Mouse (Mus musculus): ENCODE results near the gene Pde1a. TPM values are rescaled to one million over a fixed set of nuclear protein-coding genes. Genes with fewer than 3 reads are reported as not detected.

The Pde1a gene
- polyA plus RNA-seq, 1 experiment: not detected

- TF ChIP-seq USF1 (IDR thresholded peaks at IDR 0.05; ENCODE audit: low read depth): no peak
- no peak for TF ChIP-seq CTCF (IDR thresholded peaks at IDR 0.05; ENCODE audit: control insufficient read depth, insufficient read depth, insufficient read length)
- no peak for TF ChIP-seq MAX (IDR thresholded peaks at IDR 0.05)
- TF ChIP-seq CEBPB (IDR thresholded peaks at IDR 0.05; ENCODE audit: low read depth): no peak
- no peak for TF ChIP-seq MYOD1 (IDR thresholded peaks at IDR 0.05; ENCODE audit: control insufficient read depth, insufficient read length, low read depth)
- TF ChIP-seq MYOG (IDR thresholded peaks at IDR 0.05; ENCODE audit: control insufficient read depth, extremely low read depth, insufficient read length): no peak
- no peak for TF ChIP-seq FOSL1 (IDR thresholded peaks at IDR 0.05; ENCODE audit: insufficient read depth, low read length, poor library complexity, severe bottlenecking)
- Histone ChIP-seq H3K27me3 (ENCODE audit: control insufficient read depth, insufficient read depth, insufficient read length) (no peaks in the 10 kb centered on the region), H3K79me2 (ENCODE audit: control insufficient read depth, insufficient read depth) (no peaks in the 10 kb centered on the region), H3ac (ENCODE audit: control insufficient read depth, insufficient read length, low read depth) (no peak overlapping the region), H3K79me3 (ENCODE audit: low read depth) (no peaks in the 10 kb centered on the region), H3K36me3 (ENCODE audit: control insufficient read depth, insufficient read depth) (no peaks in the 10 kb centered on the region), H3K4me3 (ENCODE audit: insufficient read depth, poor library complexity, severe bottlenecking) (no peak overlapping the region)
Measured at GRCm38 (mm10) chr2:80025597-80025996, 103.7 kb downstream of the Pde1a start.

- H3K36me3 ChIP-seq (ENCODE audit: control insufficient read depth, insufficient read depth): no peaks in the 10 kb centered on the region
- TF ChIP-seq USF1 (IDR thresholded peaks at IDR 0.05; ENCODE audit: low read depth): no peak
- no peak for TF ChIP-seq MAX (IDR thresholded peaks at IDR 0.05)
- TF ChIP-seq FOSL1 (IDR thresholded peaks at IDR 0.05; ENCODE audit: insufficient read depth, low read length, poor library complexity, severe bottlenecking): no peak
- H3K79me3 ChIP-seq (ENCODE audit: low read depth): no peaks in the 10 kb centered on the region
- H3K79me2 ChIP-seq (ENCODE audit: control insufficient read depth, insufficient read depth): no peaks in the 10 kb centered on the region
- H3ac ChIP-seq (ENCODE audit: control insufficient read depth, insufficient read length, low read depth): no peak overlapping the region
- H3K27me3 ChIP-seq (ENCODE audit: control insufficient read depth, insufficient read depth, insufficient read length): no peaks in the 10 kb centered on the region
- no peak overlapping the region for H3K4me3 ChIP-seq (ENCODE audit: insufficient read depth, poor library complexity, severe bottlenecking)
Measured at GRCm38 (mm10) chr2:80025038-80025437, 104.2 kb downstream of the Pde1a start.

GRCm38 (mm10) chr2:80014161-80014560 lies 115.1 kb downstream of the Pde1a start:
- Histone ChIP-seq H3K79me2 (ENCODE audit: control insufficient read depth, insufficient read depth) (no peaks in the 10 kb centered on the region), H3K36me3 (ENCODE audit: control insufficient read depth, insufficient read depth) (no peaks in the 10 kb centered on the region), H3K4me3 (ENCODE audit: insufficient read depth, poor library complexity, severe bottlenecking) (no peak overlapping the region), H3K27me3 (ENCODE audit: control insufficient read depth, insufficient read depth, insufficient read length) (no peaks in the 10 kb centered on the region), H3K79me3 (ENCODE audit: low read depth) (no peaks in the 10 kb centered on the region), H3ac (ENCODE audit: control insufficient read depth, insufficient read length, low read depth) (no peak overlapping the region)
- no peak for TF ChIP-seq MAX (IDR thresholded peaks at IDR 0.05)
- no peak for TF ChIP-seq CEBPB (IDR thresholded peaks at IDR 0.05; ENCODE audit: low read depth)
- no peak for TF ChIP-seq MYOG (IDR thresholded peaks at IDR 0.05; ENCODE audit: control insufficient read depth, extremely low read depth, insufficient read length)
- TF ChIP-seq USF1 (IDR thresholded peaks at IDR 0.05; ENCODE audit: low read depth): no peak
- TF ChIP-seq FOSL1 (IDR thresholded peaks at IDR 0.05; ENCODE audit: insufficient read depth, low read length, poor library complexity, severe bottlenecking): no peak
- TF ChIP-seq CTCF (IDR thresholded peaks at IDR 0.05; ENCODE audit: control insufficient read depth, insufficient read depth, insufficient read length): no peak
- TF ChIP-seq MYOD1 (IDR thresholded peaks at IDR 0.05; ENCODE audit: control insufficient read depth, insufficient read length, low read depth): no peak

- no peak overlapping the region for H3K4me3 ChIP-seq (ENCODE audit: insufficient read depth, poor library complexity, severe bottlenecking)
- TF ChIP-seq MAX (IDR thresholded peaks at IDR 0.05) (no peak), FOSL1 (IDR thresholded peaks at IDR 0.05; ENCODE audit: insufficient read depth, low read length, poor library complexity, severe bottlenecking) (no peak), CEBPB (IDR thresholded peaks at IDR 0.05; ENCODE audit: low read depth) (no peak), MYOD1 (IDR thresholded peaks at IDR 0.05; ENCODE audit: control insufficient read depth, insufficient read length, low read depth) (no peak), USF1 (IDR thresholded peaks at IDR 0.05; ENCODE audit: low read depth) (no peak), MYOG (IDR thresholded peaks at IDR 0.05; ENCODE audit: control insufficient read depth, extremely low read depth, insufficient read length) (no peak), CTCF (IDR thresholded peaks at IDR 0.05; ENCODE audit: control insufficient read depth, insufficient read depth, insufficient read length) (no peak)
- no peaks in the 10 kb centered on the region for H3K36me3 ChIP-seq (ENCODE audit: control insufficient read depth, insufficient read depth)
- H3ac ChIP-seq (ENCODE audit: control insufficient read depth, insufficient read length, low read depth): no peak overlapping the region
- H3K79me2 ChIP-seq (ENCODE audit: control insufficient read depth, insufficient read depth): no peaks in the 10 kb centered on the region
- H3K79me3 ChIP-seq (ENCODE audit: low read depth): no peaks in the 10 kb centered on the region
- no peaks in the 10 kb centered on the region for H3K27me3 ChIP-seq (ENCODE audit: control insufficient read depth, insufficient read depth, insufficient read length)
Measured at GRCm38 (mm10) chr2:80013060-80013459, 116.2 kb downstream of the Pde1a start.

GRCm38 (mm10) chr2:79999168-79999567 lies 130.1 kb downstream of the Pde1a start:
- Histone ChIP-seq H3K36me3 (ENCODE audit: control insufficient read depth, insufficient read depth) (no peaks in the 10 kb centered on the region), H3ac (ENCODE audit: control insufficient read depth, insufficient read length, low read depth) (no peak overlapping the region), H3K79me3 (ENCODE audit: low read depth) (no peaks in the 10 kb centered on the region), H3K79me2 (ENCODE audit: control insufficient read depth, insufficient read depth) (no peaks in the 10 kb centered on the region), H3K4me3 (ENCODE audit: insufficient read depth, poor library complexity, severe bottlenecking) (no peak overlapping the region), H3K27me3 (ENCODE audit: control insufficient read depth, insufficient read depth, insufficient read length) (no peaks in the 10 kb centered on the region)
- TF ChIP-seq MYOD1 (IDR thresholded peaks at IDR 0.05; ENCODE audit: control insufficient read depth, insufficient read length, low read depth): no peak
- TF ChIP-seq MYOG (IDR thresholded peaks at IDR 0.05; ENCODE audit: control insufficient read depth, extremely low read depth, insufficient read length): no peak
- TF ChIP-seq MAX (IDR thresholded peaks at IDR 0.05): no peak
- TF ChIP-seq CEBPB (IDR thresholded peaks at IDR 0.05; ENCODE audit: low read depth): no peak
- no peak for TF ChIP-seq FOSL1 (IDR thresholded peaks at IDR 0.05; ENCODE audit: insufficient read depth, low read length, poor library complexity, severe bottlenecking)
- TF ChIP-seq CTCF (IDR thresholded peaks at IDR 0.05; ENCODE audit: control insufficient read depth, insufficient read depth, insufficient read length): no peak

- TF ChIP-seq MYOG (IDR thresholded peaks at IDR 0.05; ENCODE audit: control insufficient read depth, extremely low read depth, insufficient read length) (no peak), CTCF (IDR thresholded peaks at IDR 0.05; ENCODE audit: control insufficient read depth, insufficient read depth, insufficient read length) (no peak), FOSL1 (IDR thresholded peaks at IDR 0.05; ENCODE audit: insufficient read depth, low read length, poor library complexity, severe bottlenecking) (no peak), MAX (IDR thresholded peaks at IDR 0.05) (no peak), USF1 (IDR thresholded peaks at IDR 0.05; ENCODE audit: low read depth) (no peak), CEBPB (IDR thresholded peaks at IDR 0.05; ENCODE audit: low read depth) (no peak), MYOD1 (IDR thresholded peaks at IDR 0.05; ENCODE audit: control insufficient read depth, insufficient read length, low read depth) (no peak)
- Histone ChIP-seq H3ac (ENCODE audit: control insufficient read depth, insufficient read length, low read depth) (no peak overlapping the region), H3K79me2 (ENCODE audit: control insufficient read depth, insufficient read depth) (no peaks in the 10 kb centered on the region), H3K36me3 (ENCODE audit: control insufficient read depth, insufficient read depth) (no peaks in the 10 kb centered on the region), H3K27me3 (ENCODE audit: control insufficient read depth, insufficient read depth, insufficient read length) (no peaks in the 10 kb centered on the region), H3K4me3 (ENCODE audit: insufficient read depth, poor library complexity, severe bottlenecking) (no peak overlapping the region), H3K79me3 (ENCODE audit: low read depth) (no peaks in the 10 kb centered on the region)
Measured at GRCm38 (mm10) chr2:79998460-79998859, 130.8 kb downstream of the Pde1a start.
